Mouse (Mus musculus) C2C12 (cell line): ENCODE measurements at regions not wholly inside any gene's neighbourhood (a gene's known extent, or its start where the extent isn't known, plus 50 kb on each side); places are given as distances from the start of the nearest gene placed in this dataset.

Experiments used
- CTCF ChIP-seq: IDR thresholded peaks from one replicate; pipeline ENCODE4 v1.5.1; 2011; ENCODE audit not compliant: control insufficient read depth, insufficient read depth, insufficient read length
- MAX ChIP-seq: IDR thresholded peaks from one replicate; pipeline ENCODE4 v1.6.1; 2011; ENCODE audit warnings: mild to moderate bottlenecking, control low read depth
- USF1 ChIP-seq: IDR thresholded peaks from one replicate; pipeline ENCODE4 v1.6.1; 2011; ENCODE audit warnings: low read depth, mild to moderate bottlenecking, control low read depth, moderate library complexity

GRCm38 (mm10) chr15:62823861-62824518 is 1021.0 kb downstream of the Gsdmc2 start:
- TF ChIP-seq CTCF (no peak), MAX (no peak), USF1 (no peak)
